Mouse (Mus musculus) MEL (cell line): ENCODE measurements around the gene Serpina3b. TPM values are rescaled to one million over a fixed set of nuclear protein-coding genes. Genes with fewer than 3 reads are reported as not detected.

ENCODE experiments used
- DNase-seq: peaks from one replicate; pipeline ENCODE4 v3.0.0; 2011; ENCODE audit warnings: low read depth, low spot score
- H3K27ac ChIP-seq: 2 replicates; pipeline ENCODE4 v1.5.1; 2012; ENCODE audit warnings: low read depth, mild to moderate bottlenecking, control low read depth, low read length, moderate library complexity; ENCODE audit not compliant: control insufficient read depth
- H3K27me3 ChIP-seq, 2 experiments: fragments of 150-350 bp in 1 of 2; sonication (generic) in 1 of 2; 2 replicates each; pipeline ENCODE4 v1.6.1; 2012; ENCODE audit warnings: low read length in 2 of 2, mild to moderate bottlenecking in 2 of 2, improper control_type of control experiment in 1 of 2, moderate library complexity in 1 of 2; ENCODE audit not compliant: insufficient read depth in 2 of 2, control insufficient read depth in 1 of 2
- H3K36me3 ChIP-seq, 2 experiments: 2 replicates each; pipeline ENCODE4 v1.6.1; 2012 to 2014; ENCODE audit warnings: low read length in 2 of 2, improper control_type of control experiment in 1 of 2, inconsistent platforms in 1 of 2, mild to moderate bottlenecking in 1 of 2; ENCODE audit not compliant: insufficient read depth in 2 of 2, control insufficient read depth in 1 of 2
- H3K4me1 ChIP-seq, 2 experiments: fragments of 150-350 bp in 1 of 2; sonication (generic) in 1 of 2; 2 replicates each; pipeline ENCODE4 v1.6.1; 2012; ENCODE audit warnings: low read length in 2 of 2, improper control_type of control experiment in 1 of 2, mild to moderate bottlenecking in 1 of 2; ENCODE audit not compliant: insufficient read depth in 2 of 2, control insufficient read depth in 1 of 2
- H3K4me3 ChIP-seq, 2 experiments: fragments of 150-350 bp in 1 of 2; sonication (generic) in 1 of 2; 2 replicates each; pipeline ENCODE4 v1.5.1; 2012; ENCODE audit warnings: low read depth in 2 of 2, low read length in 2 of 2, mild to moderate bottlenecking in 2 of 2, moderate library complexity in 2 of 2, control low read depth in 1 of 2, improper control_type of control experiment in 1 of 2; ENCODE audit not compliant: control insufficient read depth in 1 of 2, insufficient read depth in 1 of 2
- H3K79me2 ChIP-seq: 2 replicates; pipeline ENCODE4 v1.6.1; 2012; ENCODE audit warnings: mild to moderate bottlenecking, low read length, moderate library complexity; ENCODE audit not compliant: control insufficient read depth, poor library complexity, insufficient read depth
- H3K9ac ChIP-seq: 2 replicates; pipeline ENCODE4 v1.6.1; 2012; ENCODE audit warnings: low read depth, mild to moderate bottlenecking, control low read depth, low read length, moderate library complexity; ENCODE audit not compliant: control insufficient read depth, poor library complexity, severe bottlenecking
- H3K9me3 ChIP-seq: fragments of 150-350 bp; sonication (generic); replicated peaks from 2 replicates; pipeline ENCODE4 v1.6.1; 2012; ENCODE audit warnings: mild to moderate bottlenecking, low read length, improper control_type of control experiment, moderate library complexity; ENCODE audit not compliant: insufficient read depth
- BHLHE40 ChIP-seq: IDR thresholded peaks from 2 replicates; pipeline ENCODE4 v1.6.1; 2012; ENCODE audit warnings: low read depth, mild to moderate bottlenecking, inconsistent platforms, low read length, improper control_type of control experiment, borderline replicate concordance
- CHD2 ChIP-seq: IDR thresholded peaks from 2 replicates; pipeline ENCODE4 v1.6.1; 2011; ENCODE audit warnings: low read length, improper control_type of control experiment
- CTCF ChIP-seq, 3 experiments: IDR thresholded peaks in 2 of 3; conservative IDR thresholded peaks in 1 of 3; 2 replicates each; pipeline ENCODE4 v1.5.1; 2011 to 2012; ENCODE audit warnings: low read length in 3 of 3, low read depth in 2 of 3, mild to moderate bottlenecking in 2 of 3, improper control_type of control experiment in 1 of 3, inconsistent platforms in 1 of 3, mixed read lengths in 1 of 3, moderate library complexity in 1 of 3; ENCODE audit not compliant: control insufficient read depth in 1 of 3, insufficient read depth in 1 of 3, poor library complexity in 1 of 3, severe bottlenecking in 1 of 3
- ELF1 ChIP-seq: IDR thresholded peaks from 2 replicates; pipeline ENCODE4 v1.6.1; 2014; ENCODE audit warnings: low read depth, mild to moderate bottlenecking, inconsistent platforms, low read length, improper control_type of control experiment, moderate library complexity
- EP300 ChIP-seq, 2 experiments: IDR thresholded peaks; 2 replicates each; pipeline ENCODE4 v1.6.1; 2011; ENCODE audit warnings: improper control_type of control experiment in 2 of 2, low read length in 2 of 2, low read depth in 1 of 2, mild to moderate bottlenecking in 1 of 2
- ETS1 ChIP-seq: IDR thresholded peaks from 2 replicates; pipeline ENCODE4 v1.6.1; 2012; ENCODE audit warnings: low read depth, mild to moderate bottlenecking, inconsistent platforms, low read length, improper control_type of control experiment, moderate library complexity
- JUND ChIP-seq: IDR thresholded peaks from 2 replicates; pipeline ENCODE4 v1.6.1; 2011; ENCODE audit warnings: low read depth, mild to moderate bottlenecking, improper control_type of control experiment, low read length
- MXI1 ChIP-seq: IDR thresholded peaks from 2 replicates; pipeline ENCODE4 v1.6.1; 2011; ENCODE audit warnings: mild to moderate bottlenecking, low read depth, low read length, improper control_type of control experiment
- MYB ChIP-seq: IDR thresholded peaks from 2 replicates; pipeline ENCODE4 v1.6.1; 2011; ENCODE audit warnings: mild to moderate bottlenecking, low read depth, low read length, improper control_type of control experiment
- MYC ChIP-seq: IDR thresholded peaks from 2 replicates; pipeline ENCODE4 v1.6.1; 2011; ENCODE audit warnings: low read depth, mild to moderate bottlenecking, low read length, improper control_type of control experiment, moderate library complexity
- NELFE ChIP-seq: IDR thresholded peaks from 2 replicates; pipeline ENCODE4 v1.6.1; 2011; ENCODE audit warnings: low read depth, low read length, improper control_type of control experiment
- POLR2A ChIP-seq, 2 experiments: IDR thresholded peaks; 2 replicates each; pipeline ENCODE4 v1.6.1; 2011 to 2012; ENCODE audit warnings: low read length in 2 of 2, mild to moderate bottlenecking in 2 of 2, control low read depth in 1 of 2, improper control_type of control experiment in 1 of 2, low read depth in 1 of 2, moderate library complexity in 1 of 2; ENCODE audit not compliant: control insufficient read depth in 1 of 2, insufficient read depth in 1 of 2, poor library complexity in 1 of 2
- POLR2AphosphoS2 ChIP-seq: IDR thresholded peaks from 2 replicates; pipeline ENCODE4 v1.6.1; 2011; ENCODE audit warnings: low read length, improper control_type of control experiment
- SIN3A ChIP-seq: IDR thresholded peaks from 2 replicates; pipeline ENCODE4 v1.6.1; 2012; ENCODE audit warnings: low read length, improper control_type of control experiment, inconsistent platforms
- SMC3 ChIP-seq: IDR thresholded peaks from 2 replicates; pipeline ENCODE4 v1.6.1; 2011; ENCODE audit warnings: low read depth, low read length, improper control_type of control experiment
- TAL1 ChIP-seq: IDR thresholded peaks from 2 replicates; pipeline ENCODE4 v1.6.1; 2012; ENCODE audit warnings: mild to moderate bottlenecking, inconsistent platforms, low read length, moderate library complexity, mixed read lengths
- TBP ChIP-seq: IDR thresholded peaks from 2 replicates; pipeline ENCODE4 v1.8.0; 2011; ENCODE audit warnings: low read depth, low read length, improper control_type of control experiment
- USF1 ChIP-seq: IDR thresholded peaks from 2 replicates; pipeline ENCODE4 v1.6.1; 2014; ENCODE audit warnings: low read depth, mild to moderate bottlenecking, inconsistent platforms, low read length, improper control_type of control experiment, moderate library complexity
- USF2 ChIP-seq, 2 experiments: IDR thresholded peaks; 2 replicates each; pipeline ENCODE4 v1.6.1; 2011 to 2012; ENCODE audit warnings: improper control_type of control experiment in 2 of 2, low read length in 2 of 2, borderline replicate concordance in 1 of 2, inconsistent platforms in 1 of 2, low read depth in 1 of 2, mild to moderate bottlenecking in 1 of 2; ENCODE audit not compliant: insufficient read depth in 1 of 2
- ZMIZ1 ChIP-seq: IDR thresholded peaks from 2 replicates; pipeline ENCODE4 v1.6.1; 2012; ENCODE audit warnings: low read depth, mild to moderate bottlenecking, inconsistent platforms, low read length, improper control_type of control experiment, moderate library complexity
- polyA plus RNA-seq, 2 experiments: library from polyadenylated mRNA; stranded (reverse) in 1 of 2; unstranded in 1 of 2; fragments of >175 nt in 1 of 2; fragments of >200 nt in 1 of 2; gene quantifications; 2 replicates each; pipeline versions ENCODE4 v1.2.1 to v1.2.4; 2012; ENCODE audit warnings: low replicate concordance in 2 of 2, low read depth in 1 of 2; ENCODE audit not compliant: insufficient read length in 2 of 2, insufficient read depth in 1 of 2, missing spikeins in 1 of 2
- total RNA-seq: library from RNA; depleted of rRNA; stranded (reverse); fragments of 300-350 nt; gene quantifications from 2 replicates; pipeline ENCODE4 v1.2.3, GENCODE M21; 2012

The Serpina3b gene
- total and polyA plus RNA-seq, 3 experiments: not detected

GRCm38 (mm10) chr12:104175636-104176035 lies 47.8 kb downstream of the Serpina3b start:
- no peaks in the 10 kb centered on the region for H3K36me3 ChIP-seq
- H3K27me3 ChIP-seq: no peaks in the 10 kb centered on the region
- no peak for DNase-seq
- no peak for TF ChIP-seq CTCF (IDR thresholded peaks at IDR 0.05 in 2 of 3, conservative IDR thresholded peaks at IDR 0.05 in 1 of 3; ENCODE audit: control insufficient read depth in 1 of 3, insufficient read depth in 1 of 3, low read depth in 2 of 3, low read length in 3 of 3, poor library complexity in 1 of 3, severe bottlenecking in 1 of 3)
- no peak for TF ChIP-seq NELFE
- no peak for TF ChIP-seq ELF1
- no peak for TF ChIP-seq ETS1
- H3K4me3 ChIP-seq: no peak overlapping the region
- no peak overlapping the region for H3K27ac ChIP-seq
- no peaks in the 10 kb centered on the region for H3K79me2 ChIP-seq
- H3K9ac ChIP-seq: no peak overlapping the region
- H3K9me3 ChIP-seq: no peaks in the 10 kb centered on the region
- H3K4me1 ChIP-seq: no peaks in the 10 kb centered on the region

- Histone ChIP-seq H3K79me2 (no peaks in the 10 kb centered on the region), H3K36me3 (no peaks in the 10 kb centered on the region), H3K9me3 (no peaks in the 10 kb centered on the region), H3K4me3 (no peak overlapping the region), H3K9ac (no peak overlapping the region), H3K27ac (no peak overlapping the region), H3K27me3 (no peaks in the 10 kb centered on the region), H3K4me1 (no peaks in the 10 kb centered on the region)
- TF ChIP-seq TBP: no peak
- no peak for TF ChIP-seq USF1
- no peak for TF ChIP-seq USF2 (IDR thresholded peaks at IDR 0.05; ENCODE audit: borderline replicate concordance in 1 of 2, insufficient read depth in 1 of 2, low read depth in 1 of 2, low read length in 2 of 2)
- no peak for TF ChIP-seq EP300 (IDR thresholded peaks at IDR 0.05; ENCODE audit: low read depth in 1 of 2, low read length in 2 of 2)
- no peak for DNase-seq
Observed at GRCm38 (mm10) chr12:104178577-104178976, 50.8 kb downstream of the Serpina3b start.

GRCm38 (mm10) chr12:104178987-104179386 lies 51.2 kb downstream of the Serpina3b start:
- no peaks in the 10 kb centered on the region for H3K79me2 ChIP-seq
- no peak for DNase-seq
- H3K27ac ChIP-seq: no peak overlapping the region
- H3K9ac ChIP-seq: no peak overlapping the region
- no peaks in the 10 kb centered on the region for H3K36me3 ChIP-seq
- H3K27me3 ChIP-seq: no peaks in the 10 kb centered on the region
- TF ChIP-seq JUND (no peak), MYC (no peak), CHD2 (no peak), POLR2AphosphoS2 (no peak), SIN3A (no peak), MXI1 (no peak), TAL1 (no peak), POLR2A (IDR thresholded peaks at IDR 0.05; ENCODE audit: control insufficient read depth in 1 of 2, insufficient read depth in 1 of 2, low read depth in 1 of 2, low read length in 2 of 2, poor library complexity in 1 of 2) (no peak), CTCF (IDR thresholded peaks at IDR 0.05 in 2 of 3, conservative IDR thresholded peaks at IDR 0.05 in 1 of 3; ENCODE audit: control insufficient read depth in 1 of 3, insufficient read depth in 1 of 3, low read depth in 2 of 3, low read length in 3 of 3, poor library complexity in 1 of 3, severe bottlenecking in 1 of 3) (no peak), BHLHE40 (no peak), MYB (no peak), SMC3 (no peak), EP300 (IDR thresholded peaks at IDR 0.05; ENCODE audit: low read depth in 1 of 2, low read length in 2 of 2) (no peak), ETS1 (no peak), ZMIZ1 (no peak), ELF1 (no peak)
- no peaks in the 10 kb centered on the region for H3K9me3 ChIP-seq
- no peak overlapping the region for H3K4me3 ChIP-seq
- no peaks in the 10 kb centered on the region for H3K4me1 ChIP-seq
